Mouse (Mus musculus): Measurements from ENCODE around the gene Btg1.

DNA sequence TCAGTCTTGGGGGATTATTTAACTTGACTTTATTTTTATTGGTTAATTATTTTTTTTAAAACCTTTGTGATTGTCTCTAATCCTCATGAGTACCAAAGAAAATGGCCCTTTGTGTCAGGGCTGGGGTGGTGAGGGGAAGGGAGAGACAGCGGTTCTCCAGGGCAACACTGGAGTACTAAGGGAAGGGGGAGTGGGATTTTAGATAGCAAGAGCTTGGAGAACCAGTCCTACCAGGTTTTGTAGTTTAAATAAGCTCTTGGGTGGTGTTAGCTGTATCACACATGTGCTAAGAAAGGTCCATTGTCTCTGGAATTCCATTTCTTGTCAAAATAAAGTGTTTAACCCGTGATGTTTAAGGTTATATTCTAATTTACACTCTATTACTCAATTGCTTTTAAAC, 38.3 kb downstream of the Btg1 start:
- TF ChIP-seq CTCF (IDR thresholded peaks at IDR 0.05; ENCODE audit: insufficient read depth, low read length) (no peak), POLR2A (IDR thresholded peaks at IDR 0.05; ENCODE audit: borderline replicate concordance, extremely low read depth, low read depth, low read length) (no peak)
